Mouse (Mus musculus) urinary bladder, postnatal 10 days (tissue): ENCODE measurements around the gene Olfr774.
"Not testable (repeated sequence)": the region's sequence is repeated elsewhere in the genome, so short reads cannot be mapped to it uniquely, and the experiment has no call there.

Source experiments
- DNase-seq: peaks from one replicate; pipeline ENCODE4 v3.0.0; 2022; ENCODE audit warnings: low spot score

Gene Olfr774

DNA sequence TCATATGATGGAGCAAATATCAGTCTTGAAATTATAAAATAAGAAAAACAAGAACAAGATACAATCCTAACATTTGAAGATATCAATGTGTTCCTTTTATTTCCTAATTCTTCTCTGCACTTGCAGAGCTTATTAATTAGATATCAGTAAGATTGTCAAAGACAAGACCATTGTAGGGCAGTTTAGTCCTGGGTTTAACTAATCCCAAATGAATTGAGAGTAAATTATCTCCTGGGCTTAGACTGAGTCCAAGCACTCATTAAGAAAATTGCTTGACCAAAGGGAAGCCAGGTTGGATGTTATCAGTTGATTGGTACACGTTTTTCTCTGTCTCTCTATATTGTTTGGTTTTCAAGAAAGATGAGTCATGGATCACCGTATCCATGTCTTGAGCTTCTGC is at the start of gene Olfr774:
TSS of gene Olfr774 (plus strand) at position 301 of the 400 bp plus-strand sequence.
- no peak for DNase-seq

DNA sequence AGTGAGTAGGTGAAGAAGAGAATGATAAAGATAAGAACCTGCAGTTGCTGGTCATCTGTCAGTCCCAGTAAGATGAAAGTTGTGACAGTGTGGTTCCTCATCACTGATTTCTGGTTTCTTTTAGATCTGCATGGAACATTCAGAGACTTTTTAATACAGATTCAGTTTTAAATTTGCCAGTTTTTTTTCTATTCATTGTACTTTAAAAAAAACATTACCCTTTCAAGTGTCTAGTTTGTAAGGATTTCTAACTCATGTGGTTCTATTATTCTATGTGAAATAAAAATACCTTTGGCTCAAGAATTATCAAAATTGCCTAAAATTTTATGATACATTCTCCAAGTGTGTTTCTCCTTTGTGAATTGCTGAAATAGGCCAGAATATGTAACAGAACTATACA is 48.7 kb upstream of the Olfr774 start, which contains the start of gene Olfr773:
TSS of gene Olfr773 (minus strand) at position 101 of the 400 bp plus-strand sequence.
- DNase-seq = not testable (repeated sequence)

DNA sequence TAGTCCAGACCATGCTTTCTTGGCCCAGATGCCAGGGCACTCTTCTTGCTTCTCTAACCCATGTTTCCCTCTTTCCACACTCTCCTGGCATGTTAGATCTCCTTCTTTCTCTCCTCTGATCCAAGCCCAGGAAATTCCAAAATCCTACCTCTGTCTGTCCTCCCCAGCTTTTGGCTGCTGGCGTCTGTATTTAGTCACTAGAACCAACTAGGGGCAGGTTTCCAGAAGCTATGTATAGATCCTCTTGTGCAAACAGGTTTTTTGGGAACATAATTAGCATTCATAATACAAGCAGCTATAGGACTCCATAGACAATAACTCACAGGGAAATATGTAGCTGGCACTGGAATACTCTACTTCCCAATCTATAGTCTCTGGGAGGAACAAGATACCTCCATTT is 5.3 kb upstream of the Olfr774 start:
- no peak for DNase-seq

DNA sequence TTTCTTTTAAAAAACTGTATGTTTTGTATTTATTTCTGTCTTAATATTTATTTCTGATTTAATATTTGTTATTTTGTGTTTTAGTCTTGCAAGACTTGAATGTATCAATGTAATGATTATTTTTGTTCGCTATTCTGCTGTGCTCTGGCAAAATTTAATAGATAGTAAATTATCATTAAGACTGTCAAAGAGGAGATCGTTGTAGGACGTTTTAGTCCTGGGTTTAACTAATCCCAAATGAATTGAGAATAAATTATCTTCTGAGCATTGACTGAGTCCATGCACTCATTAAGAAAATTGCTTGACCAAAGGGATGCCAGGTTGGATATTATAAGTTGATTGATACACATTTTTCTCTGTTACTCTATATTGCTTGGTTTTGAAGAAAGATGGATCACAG is 12.1 kb downstream of the Olfr774 start, which contains the start of gene Olfr775:
TSS of gene Olfr775 (plus strand) at position 301 of the 400 bp plus-strand sequence.
- no peak for DNase-seq

DNA sequence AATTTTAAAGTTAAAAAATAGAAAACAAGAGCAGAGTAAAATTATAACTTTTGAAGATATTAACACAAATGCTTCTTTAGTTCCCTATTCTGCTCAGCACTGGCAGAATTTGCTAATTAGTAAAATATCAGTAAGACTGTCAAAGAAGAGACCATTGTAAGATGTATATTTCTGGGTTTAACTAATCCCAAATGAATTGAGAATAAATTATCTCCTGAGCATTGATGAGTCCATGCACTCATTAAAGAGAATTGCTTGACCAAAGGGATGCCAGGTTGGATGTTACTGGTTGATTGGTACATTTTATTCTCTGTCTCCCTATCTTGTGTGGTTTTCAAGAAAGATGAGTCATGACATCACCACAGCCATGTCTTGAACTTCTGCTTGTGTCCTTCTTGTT is 22.8 kb downstream of the Olfr774 start, which contains the start of gene Olfr776:
TSS of gene Olfr776 (plus strand) at position 301 of the 400 bp plus-strand sequence.
- no peak for DNase-seq

DNA sequence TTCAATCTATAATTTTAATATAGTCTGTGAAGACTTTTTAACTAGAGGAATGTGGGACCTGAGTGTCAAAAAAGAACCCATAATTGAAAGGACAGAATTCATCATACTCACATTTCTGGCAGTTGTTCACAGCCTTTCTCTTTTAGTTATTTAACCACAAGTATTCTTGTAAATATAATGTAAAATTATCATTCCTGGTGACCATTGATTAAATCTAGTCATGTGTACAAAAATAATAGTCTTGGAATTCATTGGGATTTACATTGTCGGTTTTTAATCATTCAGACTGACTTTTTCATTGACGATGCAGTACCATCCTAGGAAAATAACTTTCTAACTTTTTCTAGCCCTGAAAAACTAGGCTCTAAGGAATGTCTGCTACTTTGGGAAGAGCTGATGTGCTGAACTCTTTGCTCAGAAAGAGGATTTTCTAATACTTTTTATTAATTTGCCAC is 35.1 kb downstream of the Olfr774 start, which contains the start of gene Olfr777:
TSS of gene Olfr777 (minus strand) at position 405 of the 455 bp plus-strand sequence.
- no peak for DNase-seq
